Comparison of ENCODE assay signal across 31 mouse cellular contexts in genomic region chr17:45667481-45667880, GRCm38 (mm10). TPM values are rescaled to one million over a fixed set of nuclear protein-coding genes. Genes with fewer than 3 reads are reported as not detected.
"Had no signal": no experiment of that assay in that cellular context is flagged by ENCODE, and none has a peak within 500 bp of the region (broad histone marks: within the 10 kb centered on the region; RNA-seq: fewer than 3 reads in every experiment).

No protein-coding gene starts in this region.

- H3K27me3 ChIP-seq: limb, embryonic 12.5 days; limb, embryonic 13.5 days; limb, embryonic 15.5 days; liver, embryonic 12.5 days; liver, embryonic 13.5 days; liver, embryonic 15.5 days; lung, embryonic 15.5 days; megakaryocyte, embryonic 14.5 days; midbrain, embryonic 12.5 days; midbrain, embryonic 13.5 days; midbrain, embryonic 15.5 days; neural tube, embryonic 12.5 days had no signal

- ATAC-seq: liver, embryonic 12.5 days; liver, postnatal 0 days; lung, postnatal 0 days; midbrain, embryonic 13.5 days; midbrain, embryonic 15.5 days; midbrain, embryonic 16.5 days had no signal

- DNase-seq: left cerebral cortex, postnatal 4 days; liver; liver, embryonic 13.5 days; liver, postnatal 0 days; lung, adult 18-20 months; lung, adult 2 months; lung, embryonic 14.5 days; lung, postnatal 10 days; lung, postnatal 14 days; lung, postnatal 36 days; midbrain, embryonic 14.5 days had no signal

- H3K9ac ChIP-seq: limb, embryonic 12.5 days; limb, embryonic 13.5 days; limb, embryonic 15.5 days; liver, embryonic 12.5 days; liver, embryonic 13.5 days; liver, embryonic 14.5 days; liver, embryonic 15.5 days; liver, postnatal 0 days; lung, embryonic 14.5 days; lung, embryonic 15.5 days; midbrain, embryonic 12.5 days; midbrain, embryonic 13.5 days; midbrain, embryonic 15.5 days; neural tube, embryonic 12.5 days had no signal

- H3K4me3 ChIP-seq: limb, embryonic 10.5 days; limb, embryonic 12.5 days; limb, embryonic 13.5 days; limb, embryonic 15.5 days; liver, embryonic 12.5 days; liver, embryonic 13.5 days; liver, embryonic 15.5 days; lung, embryonic 15.5 days; megakaryocyte, embryonic 14.5 days; midbrain, embryonic 10.5 days; midbrain, embryonic 12.5 days; midbrain, embryonic 13.5 days; midbrain, embryonic 15.5 days; myocyte; neural tube, embryonic 12.5 days had no signal

- H3K4me1 ChIP-seq: limb, embryonic 12.5 days; limb, embryonic 13.5 days; lung, embryonic 15.5 days; midbrain, embryonic 13.5 days; neural tube, embryonic 12.5 days had no signal

- H3K9me3 ChIP-seq: limb, embryonic 10.5 days; limb, embryonic 12.5 days; limb, embryonic 13.5 days; limb, embryonic 15.5 days; liver, embryonic 12.5 days; liver, embryonic 13.5 days; liver, embryonic 15.5 days; lung, embryonic 15.5 days; megakaryocyte, embryonic 14.5 days; midbrain, embryonic 10.5 days; midbrain, embryonic 12.5 days; midbrain, embryonic 13.5 days; midbrain, embryonic 15.5 days; neural tube, embryonic 12.5 days had no signal

- H3K4me2 ChIP-seq: limb, embryonic 12.5 days; limb, embryonic 13.5 days; limb, embryonic 15.5 days; liver, embryonic 11.5 days; liver, embryonic 12.5 days; liver, embryonic 13.5 days; liver, embryonic 15.5 days; lung, embryonic 14.5 days; lung, embryonic 15.5 days; midbrain, embryonic 11.5 days; midbrain, embryonic 12.5 days; midbrain, embryonic 13.5 days; midbrain, embryonic 15.5 days; neural tube, embryonic 12.5 days had no signal

- H3K27ac ChIP-seq: limb, embryonic 10.5 days; limb, embryonic 12.5 days; limb, embryonic 13.5 days; limb, embryonic 15.5 days; liver, embryonic 12.5 days; liver, embryonic 13.5 days; liver, embryonic 14.5 days; liver, embryonic 15.5 days; lung, embryonic 15.5 days; macrophage; midbrain, embryonic 10.5 days; midbrain, embryonic 12.5 days; midbrain, embryonic 13.5 days; midbrain, embryonic 15.5 days; neural tube, embryonic 12.5 days had no signal

RNA-seq across cellular contexts. Expression of gene Capn11, which starts 8.4 kb away (rescaled TPM):
- polyA plus RNA-seq: liver, embryonic 14.5 days; liver, postnatal 0 days; lung, adult 2 months; lung, embryonic 14.5 days; lung, postnatal 0 days had no signal
